Mouse (Mus musculus) midbrain, embryonic 15.5 days (tissue): ENCODE results near the gene Myh10. TPM values are rescaled to one million over a fixed set of nuclear protein-coding genes. Genes with fewer than 3 reads are reported as not detected.

Experiments used
- ATAC-seq: fragments of 200-750 bp; cut with Nextera tagmentation; replicated peaks from 2 replicates; pipeline ENCODE4 v1.8.0; 2017; ENCODE audit warnings: moderate TSS enrichment
- H3K27ac ChIP-seq: fragments of 300-500 bp; sonication (generic); 2 replicates; pipeline ENCODE4 v1.5.1; 2015; ENCODE audit warnings: mild to moderate bottlenecking, inconsistent platforms
- H3K27me3 ChIP-seq: fragments of 300-500 bp; sonication (generic); replicated peaks from 2 replicates; pipeline ENCODE4 v1.6.1; 2015; ENCODE audit warnings: inconsistent platforms
- H3K36me3 ChIP-seq: fragments of 300-500 bp; sonication (generic); replicated peaks from 2 replicates; pipeline ENCODE4 v1.6.1; 2015; ENCODE audit warnings: inconsistent platforms
- H3K4me1 ChIP-seq: fragments of 300-500 bp; sonication (generic); 2 replicates; pipeline ENCODE4 v1.6.1; 2015; ENCODE audit warnings: inconsistent platforms
- H3K4me2 ChIP-seq: fragments of 300-500 bp; sonication (generic); 2 replicates; pipeline ENCODE4 v1.6.1; 2015; ENCODE audit warnings: inconsistent platforms, mild to moderate bottlenecking, moderate library complexity
- H3K4me3 ChIP-seq: fragments of 300-500 bp; sonication (generic); 2 replicates; pipeline ENCODE4 v1.5.1; 2015; ENCODE audit warnings: mild to moderate bottlenecking, inconsistent platforms
- H3K9ac ChIP-seq: fragments of 300-500 bp; sonication (generic); 2 replicates; pipeline ENCODE4 v1.6.1; 2015; ENCODE audit warnings: mild to moderate bottlenecking, inconsistent platforms
- H3K9me3 ChIP-seq: fragments of 300-500 bp; sonication (generic); 2 replicates; pipeline ENCODE4 v1.6.1; 2016; ENCODE audit warnings: inconsistent platforms
- WGBS: fragments of 180-500 bp; shearing (Covaris S2); methylation state at CpG from one replicate; pipeline ENCODE4 v1.1.7; 2015; ENCODE audit warnings: mixed read lengths; 5-methylcytosine and 5-hydroxymethylcytosine counted together
- polyA plus RNA-seq: library from polyadenylated mRNA; unstranded; fragments of >200 nt; fragmentation: Nextera tagmentation; extraction: Ambion mirVana; gene quantifications from 2 replicates; pipeline ENCODE4 v1.2.1, GENCODE M21; 2015

Myh10 gene
- polyA plus RNA-seq, 1 experiment from 2014 or later, result 109 TPM

GRCm38 (mm10) chr11:68832793-68833192 is 141.4 kb downstream of the Myh10 start:
- WGBS, result 74% methylated on average over 4 of the region's 4 CpGs
- H3K9ac ChIP-seq, result no peak overlapping the region
- no peak overlapping the region for H3K4me2 ChIP-seq
- ATAC-seq, result no peak
- peaks cover 41% of the 10 kb centered on the region for H3K36me3 ChIP-seq
- H3K27me3 ChIP-seq, result no peaks in the 10 kb centered on the region
- H3K4me3 ChIP-seq, result no peak overlapping the region
- no peaks in the 10 kb centered on the region for H3K4me1 ChIP-seq
- no peak overlapping the region for H3K27ac ChIP-seq
- H3K9me3 ChIP-seq, result no peaks in the 10 kb centered on the region

- no peak overlapping the region for H3K27ac ChIP-seq
- ATAC-seq, result no peak
These were observed 142.2 kb downstream of the Myh10 start for GRCm38 (mm10) chr11:68833593-68833992.

GRCm38 (mm10) chr11:68835034-68835433 is 143.7 kb downstream of the Myh10 start:
- Histone ChIP-seq H3K27me3 (no peaks in the 10 kb centered on the region), H3K9me3 (no peaks in the 10 kb centered on the region), H3K9ac (no peak overlapping the region), H3K4me3 (no peak overlapping the region), H3K4me2 (no peak overlapping the region), H3K27ac (no peak overlapping the region), H3K4me1 (no peaks in the 10 kb centered on the region), H3K36me3 (peaks cover 43% of the 10 kb centered on the region)
- 94% methylated on average over 3 of the region's 3 CpGs for WGBS
- no peak for ATAC-seq

More at GRCm38 (mm10) chr11:68833593-68833992, 142.2 kb downstream of the Myh10 start:
- Histone ChIP-seq H3K9me3 (no peaks in the 10 kb centered on the region), H3K36me3 (peaks cover 38% of the 10 kb centered on the region), H3K4me1 (no peaks in the 10 kb centered on the region), H3K4me2 (no peak overlapping the region), H3K4me3 (no peak overlapping the region), H3K9ac (no peak overlapping the region), H3K27me3 (no peaks in the 10 kb centered on the region)

GRCm38 (mm10) chr11:68839606-68840005 is 148.2 kb downstream of the Myh10 start:
- Histone ChIP-seq H3K9me3 (no peaks in the 10 kb centered on the region), H3K4me3 (no peak overlapping the region), H3K27ac (no peak overlapping the region), H3K4me2 (no peak overlapping the region), H3K27me3 (no peaks in the 10 kb centered on the region), H3K36me3 (peaks cover 45% of the 10 kb centered on the region), H3K9ac (no peak overlapping the region), H3K4me1 (no peaks in the 10 kb centered on the region)
- 69% methylated on average over 5 of the region's 5 CpGs for WGBS
- no peak for ATAC-seq

GRCm38 (mm10) chr11:68850862-68851261 is 159.5 kb downstream of the Myh10 start:
- no peak overlapping the region for H3K4me3 ChIP-seq
- no peaks in the 10 kb centered on the region for H3K36me3 ChIP-seq
- ATAC-seq, result no peak
- no peak overlapping the region for H3K9ac ChIP-seq
- peaks cover 30% of the 10 kb centered on the region for H3K4me1 ChIP-seq
- no peaks in the 10 kb centered on the region for H3K9me3 ChIP-seq
- H3K27me3 ChIP-seq, result no peaks in the 10 kb centered on the region
- H3K4me2 ChIP-seq, result no peak overlapping the region; the same call in 1 of the 2 replicates
- H3K27ac ChIP-seq, result no peak overlapping the region
- 91% methylated on average over 7 of the region's 7 CpGs for WGBS

- WGBS, result 4% methylated on average over 13 of the region's 13 CpGs
- peak overlapping the region; percentile 79 for H3K4me2 ChIP-seq
- no peaks in the 10 kb centered on the region for H3K9me3 ChIP-seq
- H3K9ac ChIP-seq, result peak overlapping the region; percentile 90
- no peaks in the 10 kb centered on the region for H3K27me3 ChIP-seq
- H3K36me3 ChIP-seq, result no peaks in the 10 kb centered on the region
- peak overlapping the region; percentile 99 for H3K4me3 ChIP-seq
- no peak for ATAC-seq
- peak overlapping the region; percentile 93 for H3K27ac ChIP-seq
- H3K4me1 ChIP-seq, result peaks cover 30% of the 10 kb centered on the region
These were observed 160.5 kb downstream of the Myh10 start for GRCm38 (mm10) chr11:68851644-68852485.

GRCm38 (mm10) chr11:68852486-68852901 is 161.1 kb downstream of the Myh10 start:
- Histone ChIP-seq H3K4me3 (peak overlapping the region; percentile 99), H3K27me3 (no peaks in the 10 kb centered on the region), H3K4me2 (peak overlapping the region; percentile 79), H3K27ac (peak overlapping the region; percentile 93), H3K4me1 (peaks cover 30% of the 10 kb centered on the region), H3K9me3 (no peaks in the 10 kb centered on the region), H3K36me3 (no peaks in the 10 kb centered on the region), H3K9ac (peak overlapping the region; percentile 90)
- ATAC-seq, result no peak; the same call in none of the 2 replicates
- under 1% methylated on average over 36 of the region's 36 CpGs for WGBS

GRCm38 (mm10) chr11:68852932-68853409 is 161.6 kb downstream of the Myh10 start:
- Histone ChIP-seq H3K9me3 (no peaks in the 10 kb centered on the region), H3K27ac (peak overlapping the region; percentile 93), H3K4me3 (peak overlapping the region; percentile 99), H3K9ac (peak overlapping the region; percentile 90), H3K27me3 (no peaks in the 10 kb centered on the region), H3K36me3 (no peaks in the 10 kb centered on the region), H3K4me2 (peak overlapping the region; percentile 79), H3K4me1 (peaks cover 30% of the 10 kb centered on the region)
- under 1% methylated on average over 42 of the region's 42 CpGs for WGBS
- ATAC-seq, result peak; percentile 99

GRCm38 (mm10) chr11:68853611-68854401 is 162.4 kb downstream of the Myh10 start:
- Histone ChIP-seq H3K4me2 (peak overlapping the region; percentile 63), H3K9ac (peak overlapping the region; percentile 37), H3K9me3 (no peaks in the 10 kb centered on the region), H3K27ac (peak overlapping the region; percentile 75), H3K4me1 (peaks cover 30% of the 10 kb centered on the region), H3K27me3 (no peaks in the 10 kb centered on the region), H3K4me3 (peak overlapping the region; percentile 99), H3K36me3 (no peaks in the 10 kb centered on the region)
- ATAC-seq, result 0 out of 2 replicates have a peak, but pooled peaks have one; percentile 1
- 51% methylated on average over 14 of the region's 14 CpGs for WGBS

- no peaks in the 10 kb centered on the region for H3K36me3 ChIP-seq
- no peak overlapping the region for H3K4me3 ChIP-seq
- no peaks in the 10 kb centered on the region for H3K27me3 ChIP-seq
- ATAC-seq, result no peak
- peaks cover 30% of the 10 kb centered on the region for H3K4me1 ChIP-seq
- H3K27ac ChIP-seq, result no peak overlapping the region
- H3K4me2 ChIP-seq, result no peak overlapping the region
- H3K9ac ChIP-seq, result no peak overlapping the region
- no peaks in the 10 kb centered on the region for H3K9me3 ChIP-seq
- WGBS, result 87% methylated on average over 3 of the region's 3 CpGs
These were observed 163.3 kb downstream of the Myh10 start for GRCm38 (mm10) chr11:68854621-68855020.

- Histone ChIP-seq H3K9me3 (no peaks in the 10 kb centered on the region), H3K4me2 (no peak overlapping the region), H3K9ac (no peak overlapping the region), H3K27me3 (no peaks in the 10 kb centered on the region), H3K36me3 (no peaks in the 10 kb centered on the region), H3K27ac (no peak overlapping the region), H3K4me3 (no peak overlapping the region), H3K4me1 (peaks cover 6% of the 10 kb centered on the region)
- no peak for ATAC-seq
- 88% methylated on average over 3 of the region's 3 CpGs for WGBS
These were observed 166.0 kb downstream of the Myh10 start for GRCm38 (mm10) chr11:68857329-68857728.

- no peak for ATAC-seq
These were observed 168.7 kb downstream of the Myh10 start for GRCm38 (mm10) chr11:68859943-68860593.

More at GRCm38 (mm10) chr11:68859943-68860593, 168.7 kb downstream of the Myh10 start:
- WGBS, result 84% methylated on average over 8 of the region's 8 CpGs
- Histone ChIP-seq H3K9ac (no peak overlapping the region), H3K4me1 (no peaks in the 10 kb centered on the region), H3K27ac (no peak overlapping the region), H3K36me3 (no peaks in the 10 kb centered on the region), H3K4me3 (no peak overlapping the region), H3K27me3 (no peaks in the 10 kb centered on the region), H3K4me2 (no peak overlapping the region), H3K9me3 (no peaks in the 10 kb centered on the region)
